Mouse (Mus musculus) liver, embryonic 12.5 days (tissue): ENCODE results near the gene Tmco4. TPM values are rescaled to one million over a fixed set of nuclear protein-coding genes. Genes with fewer than 3 reads are reported as not detected.
A peak's percentile ranks its signal among the peaks of the same experiment; 100 is the strongest.

Experiments used
- ATAC-seq: fragments of 200-750 bp; cut with Nextera tagmentation; 2 replicates; pipeline ENCODE4 v1.8.0; 2017; ENCODE audit warnings: moderate number of reproducible peaks, mild to moderate bottlenecking, moderate library complexity
- H3K27ac ChIP-seq: fragments of 300-500 bp; sonication (generic); 2 replicates; pipeline ENCODE4 v1.5.1; 2016; ENCODE audit warnings: mild to moderate bottlenecking
- H3K27me3 ChIP-seq: fragments of 300-500 bp; sonication (generic); replicated peaks from 2 replicates; pipeline ENCODE4 v1.6.1; 2016; ENCODE audit warnings: mild to moderate bottlenecking, moderate library complexity
- H3K36me3 ChIP-seq: fragments of 300-500 bp; sonication (generic); 2 replicates; pipeline ENCODE4 v1.6.1; 2016; ENCODE audit warnings: mild to moderate bottlenecking, moderate library complexity
- H3K4me1 ChIP-seq: fragments of 300-500 bp; sonication (generic); 2 replicates; pipeline ENCODE4 v1.6.1; 2016
- H3K4me2 ChIP-seq: fragments of 300-500 bp; sonication (generic); 2 replicates; pipeline ENCODE4 v1.6.1; 2016; ENCODE audit warnings: mild to moderate bottlenecking, moderate library complexity
- H3K4me3 ChIP-seq: fragments of 300-500 bp; sonication (generic); 2 replicates; pipeline ENCODE4 v1.5.1; 2016; ENCODE audit warnings: mild to moderate bottlenecking, moderate library complexity
- H3K9ac ChIP-seq: fragments of 300-500 bp; sonication (generic); 2 replicates; pipeline ENCODE4 v1.6.1; 2016; ENCODE audit warnings: mild to moderate bottlenecking, moderate library complexity
- H3K9me3 ChIP-seq: fragments of 300-500 bp; sonication (generic); replicated peaks from 2 replicates; pipeline ENCODE4 v1.6.1; 2016; ENCODE audit warnings: mild to moderate bottlenecking, moderate library complexity
- WGBS: fragments of 180-500 bp; shearing (Covaris S2); methylation state at CpG from one replicate; pipeline ENCODE4 v1.1.7; 2016; ENCODE audit not compliant: insufficient replicate concordance; 5-methylcytosine and 5-hydroxymethylcytosine counted together
- polyA plus RNA-seq: library from polyadenylated mRNA; unstranded; fragments of >200 nt; fragmentation: Nextera tagmentation; extraction: Ambion mirVana; gene quantifications from 2 replicates; pipeline ENCODE4 v1.2.1, GENCODE M21; 2016

The Tmco4 gene
- polyA plus RNA-seq, 1 experiment from 2014 or later: 2.5 TPM

DNA sequence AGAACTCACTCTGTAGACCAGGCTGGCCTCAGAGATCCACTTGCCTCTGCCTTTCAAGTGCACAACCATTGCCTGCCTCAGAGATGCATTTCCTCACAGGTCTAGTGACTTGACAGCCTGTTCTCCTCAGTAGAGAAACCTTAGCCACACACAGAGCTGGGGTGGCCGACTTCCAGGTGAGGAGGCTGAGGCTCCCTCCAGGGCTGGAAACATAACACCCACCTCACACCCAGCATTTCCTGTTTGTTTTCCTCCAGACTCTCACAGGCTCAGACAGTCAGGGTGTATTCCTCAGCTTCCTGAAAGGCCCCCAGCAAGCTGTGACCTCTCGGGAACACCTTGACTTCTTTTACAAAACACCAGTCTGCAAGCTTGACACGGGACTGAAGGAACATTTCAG lies 2.5 kb downstream of the Tmco4 start:
- Histone ChIP-seq H3K36me3 (no peaks in the 10 kb centered on the region), H3K27me3 (no peaks in the 10 kb centered on the region), H3K9ac (no peak overlapping the region), H3K9me3 (no peaks in the 10 kb centered on the region), H3K27ac (no peak overlapping the region), H3K4me2 (no peak overlapping the region), H3K4me3 (no peak overlapping the region), H3K4me1 (peaks cover 22% of the 10 kb centered on the region)
- no peak for ATAC-seq
- WGBS: 45% methylated on average over 3 of the region's 3 CpGs

DNA sequence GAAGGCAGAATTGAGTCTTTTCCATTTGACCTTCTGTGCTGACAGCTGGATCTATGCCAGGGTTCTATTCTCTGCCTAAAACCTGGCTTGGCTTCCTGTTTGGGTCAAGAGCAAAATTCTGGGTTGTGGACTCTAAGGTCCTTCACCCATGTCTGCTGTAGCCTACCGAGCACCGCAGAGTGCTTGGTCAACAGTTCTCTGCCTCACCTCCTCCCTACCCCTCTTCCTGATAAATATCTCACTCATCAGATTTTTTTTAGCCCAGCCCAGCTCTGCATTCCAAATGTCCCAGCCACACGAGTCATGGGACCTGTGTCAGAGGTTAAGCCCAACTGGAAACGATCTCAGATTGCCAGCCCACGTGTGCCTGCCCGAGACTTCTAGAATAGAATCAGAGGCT lies 3.4 kb downstream of the Tmco4 start:
- Histone ChIP-seq H3K4me1 (peaks cover 28% of the 10 kb centered on the region), H3K9me3 (no peaks in the 10 kb centered on the region), H3K9ac (no peak overlapping the region), H3K36me3 (no peaks in the 10 kb centered on the region), H3K4me3 (no peak overlapping the region), H3K4me2 (no peak overlapping the region), H3K27ac (no peak overlapping the region), H3K27me3 (no peaks in the 10 kb centered on the region)
- WGBS: 59% methylated on average over 6 of the region's 6 CpGs
- no peak for ATAC-seq

DNA sequence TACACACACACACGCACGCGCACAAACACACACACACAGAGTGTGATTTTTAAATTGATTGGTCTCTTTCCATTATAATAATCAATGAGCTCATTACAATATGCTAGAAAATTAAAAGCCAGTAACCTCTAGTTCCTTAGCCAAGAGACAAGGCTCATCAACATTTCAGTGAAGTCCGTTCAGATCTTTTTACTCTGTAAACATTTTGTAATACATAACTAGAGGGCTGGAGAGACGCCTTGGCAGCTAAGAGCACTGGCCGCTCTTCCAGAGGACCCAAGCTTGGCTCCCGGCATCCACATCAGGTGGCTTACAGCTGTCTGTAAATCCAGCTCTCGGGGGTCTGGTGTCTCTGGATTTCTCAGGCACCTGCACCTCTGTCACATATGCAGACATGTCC lies 7.3 kb downstream of the Tmco4 start:
- Histone ChIP-seq H3K4me2 (no peak overlapping the region), H3K4me1 (peaks cover 7% of the 10 kb centered on the region; the same call in 1 of the 2 replicates), H3K9me3 (no peaks in the 10 kb centered on the region), H3K4me3 (no peak overlapping the region), H3K27ac (no peak overlapping the region), H3K9ac (no peak overlapping the region), H3K36me3 (no peaks in the 10 kb centered on the region), H3K27me3 (no peaks in the 10 kb centered on the region)
- ATAC-seq: no peak
- 82% methylated on average over 8 of the region's 8 CpGs for WGBS

DNA sequence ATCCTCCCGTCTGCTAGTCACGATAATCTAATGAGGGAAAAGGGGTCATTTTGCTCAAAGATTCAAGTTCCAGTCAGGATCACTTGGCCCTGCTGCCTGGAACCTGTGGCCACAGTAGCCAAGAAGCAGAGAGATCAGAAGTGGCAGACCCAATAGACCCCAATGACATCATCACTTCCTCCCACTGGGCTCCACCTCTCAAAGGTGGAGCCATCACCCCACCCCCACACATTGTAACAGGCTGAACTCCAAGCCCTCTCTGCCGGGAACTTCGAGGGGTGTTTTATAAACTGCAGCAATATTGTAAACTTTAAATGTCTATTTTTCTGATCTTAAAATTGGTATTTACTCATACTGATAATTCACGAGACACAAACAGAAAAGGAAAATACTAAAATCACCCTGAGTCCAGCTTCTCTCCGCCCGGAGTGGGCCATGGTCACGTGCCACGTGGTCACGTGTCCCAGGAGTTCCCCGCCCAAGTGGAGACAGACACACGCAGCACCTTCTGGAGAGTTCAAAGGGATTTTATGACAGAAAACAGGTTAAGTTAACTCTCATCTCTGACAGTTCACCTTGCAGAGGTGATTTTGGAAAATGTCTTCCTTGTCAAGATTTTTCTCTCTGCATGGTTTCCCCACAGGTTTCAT lies 8.2 kb downstream of the Tmco4 start:
- no peaks in the 10 kb centered on the region for H3K9me3 ChIP-seq
- H3K27me3 ChIP-seq: no peaks in the 10 kb centered on the region
- H3K36me3 ChIP-seq: no peaks in the 10 kb centered on the region
- H3K9ac ChIP-seq: no peak overlapping the region
- no peak for ATAC-seq
- H3K27ac ChIP-seq: no peak overlapping the region
- no peak overlapping the region for H3K4me3 ChIP-seq
- WGBS: 15% methylated on average over 12 of the region's 12 CpGs
- peak overlapping the region; percentile 45 for H3K4me2 ChIP-seq
- peaks cover 7% of the 10 kb centered on the region; the same call in 1 of the 2 replicates for H3K4me1 ChIP-seq

DNA sequence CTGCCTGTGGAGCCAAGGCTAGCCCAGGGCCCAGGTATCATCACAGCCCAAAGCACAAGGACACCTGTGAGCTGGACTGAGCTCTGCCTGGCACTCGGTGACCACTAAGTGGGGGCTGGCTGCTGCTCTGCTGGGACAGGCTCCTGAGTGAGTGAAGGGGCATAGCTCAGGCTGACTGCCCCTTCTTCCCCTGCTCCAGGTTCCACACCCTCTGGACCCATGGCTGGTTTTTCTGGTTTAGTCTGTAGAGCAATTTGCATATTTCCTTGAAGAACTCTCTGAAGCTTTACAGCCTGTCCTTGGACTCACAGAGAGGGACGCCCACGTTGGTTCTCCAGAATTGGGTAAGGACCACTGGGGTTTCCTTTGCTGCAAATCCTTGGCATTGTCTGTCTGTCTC lies 10.7 kb downstream of the Tmco4 start:
- WGBS: 55% methylated on average over 3 of the region's 3 CpGs
- no peak overlapping the region for H3K9ac ChIP-seq
- peaks cover 7% of the 10 kb centered on the region; the same call in 1 of the 2 replicates for H3K4me1 ChIP-seq
- H3K27ac ChIP-seq: no peak overlapping the region
- H3K27me3 ChIP-seq: no peaks in the 10 kb centered on the region
- H3K9me3 ChIP-seq: no peaks in the 10 kb centered on the region
- ATAC-seq: no peak
- no peaks in the 10 kb centered on the region for H3K36me3 ChIP-seq
- H3K4me3 ChIP-seq: no peak overlapping the region
- no peak overlapping the region for H3K4me2 ChIP-seq

DNA sequence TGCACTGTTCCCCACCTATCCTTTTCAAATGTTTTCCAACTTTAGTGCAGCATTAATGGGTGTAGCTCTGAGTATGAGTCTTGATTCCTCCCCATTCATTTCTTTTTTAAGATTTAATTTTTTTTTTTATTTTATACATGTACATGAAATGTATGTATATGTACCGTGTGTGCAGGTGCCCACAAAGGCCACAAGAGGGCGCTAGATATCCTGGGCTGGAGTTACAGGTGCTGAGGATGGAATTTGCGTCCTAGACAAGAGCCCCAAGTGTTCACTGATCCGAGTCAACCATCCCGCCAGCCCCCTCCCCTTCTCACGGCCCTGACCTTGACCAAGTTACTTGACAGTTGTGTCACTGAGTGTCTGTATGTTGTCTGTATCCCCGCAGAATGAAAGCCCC lies 12.1 kb downstream of the Tmco4 start:
- no peak for ATAC-seq
- Histone ChIP-seq H3K4me3 (no peak overlapping the region), H3K4me1 (peaks cover 7% of the 10 kb centered on the region; the same call in 1 of the 2 replicates), H3K9me3 (no peaks in the 10 kb centered on the region), H3K9ac (no peak overlapping the region), H3K36me3 (no peaks in the 10 kb centered on the region), H3K27ac (no peak overlapping the region), H3K4me2 (no peak overlapping the region), H3K27me3 (no peaks in the 10 kb centered on the region)
- WGBS: 66% methylated on average over 7 of the region's 7 CpGs

DNA sequence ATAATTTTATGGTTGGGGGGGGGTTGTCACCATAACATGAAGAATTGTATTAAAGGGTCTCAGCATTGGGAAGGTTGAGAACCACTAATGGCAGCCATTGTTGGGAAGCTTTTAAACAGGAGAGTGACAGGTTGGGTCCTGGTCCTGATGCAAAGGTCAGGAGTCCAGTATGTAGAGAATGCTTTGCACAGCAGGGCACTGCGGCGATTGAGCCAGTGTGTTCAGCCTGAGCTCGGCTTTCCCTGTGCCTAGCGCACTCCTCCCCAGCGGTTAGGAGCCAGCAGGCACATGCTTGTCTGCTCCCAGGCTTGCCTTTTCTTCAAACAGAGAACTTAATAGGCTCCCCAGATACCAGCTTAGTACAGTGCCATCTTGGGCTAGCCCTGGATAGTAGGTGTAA lies 13.6 kb downstream of the Tmco4 start:
- H3K4me3 ChIP-seq: no peak overlapping the region
- H3K27me3 ChIP-seq: no peaks in the 10 kb centered on the region
- no peak overlapping the region for H3K9ac ChIP-seq
- 75% methylated on average over 5 of the region's 5 CpGs for WGBS
- H3K4me1 ChIP-seq: no peaks in the 10 kb centered on the region
- H3K4me2 ChIP-seq: no peak overlapping the region
- ATAC-seq: peak; percentile 40
- H3K27ac ChIP-seq: no peak overlapping the region
- H3K9me3 ChIP-seq: no peaks in the 10 kb centered on the region
- H3K36me3 ChIP-seq: no peaks in the 10 kb centered on the region

DNA sequence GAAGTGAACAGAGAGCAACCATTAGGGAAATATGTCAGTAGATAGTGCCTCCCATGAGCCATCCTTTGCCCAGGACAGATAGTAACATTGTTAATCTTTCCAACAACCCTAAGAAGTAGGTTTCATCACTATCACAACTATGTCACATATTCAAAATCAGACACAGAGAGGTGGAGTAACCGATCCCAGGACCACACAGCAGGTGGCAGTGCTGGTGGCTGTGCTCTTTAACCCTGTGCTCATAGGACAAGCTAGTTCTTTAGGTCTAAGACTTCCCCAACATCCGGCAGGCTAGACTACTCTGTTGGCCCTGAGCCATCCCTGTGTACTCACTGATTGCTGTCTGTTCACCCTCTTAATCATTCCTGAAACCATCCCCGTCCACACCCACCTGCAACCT lies 21.7 kb downstream of the Tmco4 start:
- ATAC-seq: no peak
- Histone ChIP-seq H3K4me3 (no peak overlapping the region), H3K4me2 (no peak overlapping the region), H3K4me1 (no peaks in the 10 kb centered on the region), H3K27me3 (no peaks in the 10 kb centered on the region), H3K27ac (no peak overlapping the region), H3K36me3 (no peaks in the 10 kb centered on the region), H3K9ac (no peak overlapping the region), H3K9me3 (no peaks in the 10 kb centered on the region)
- 70% methylated on average over 3 of the region's 3 CpGs for WGBS

DNA sequence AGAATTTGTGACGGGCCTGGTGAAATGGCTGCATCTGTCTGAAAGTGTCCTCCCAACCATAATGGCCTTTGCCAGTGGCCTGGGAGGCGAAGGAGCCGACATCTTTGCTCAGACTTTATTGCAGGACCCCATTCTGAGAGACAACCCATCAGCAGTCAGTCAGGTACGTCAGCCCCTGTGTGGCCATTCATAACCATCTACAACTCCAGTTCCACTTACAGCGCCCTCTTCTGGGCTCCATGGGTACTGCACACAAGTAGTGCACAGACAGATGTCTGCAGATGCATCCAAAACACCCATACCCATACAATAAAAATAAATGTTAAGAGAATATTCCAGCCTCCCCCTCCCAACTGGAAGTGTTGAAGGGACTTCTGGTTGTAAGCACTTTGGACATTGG lies 23.7 kb downstream of the Tmco4 start:
- 64% methylated on average over 5 of the region's 5 CpGs for WGBS
- no peak for ATAC-seq
- no peak overlapping the region for H3K4me2 ChIP-seq
- no peaks in the 10 kb centered on the region for H3K9me3 ChIP-seq
- no peaks in the 10 kb centered on the region for H3K27me3 ChIP-seq
- H3K9ac ChIP-seq: no peak overlapping the region
- H3K36me3 ChIP-seq: no peaks in the 10 kb centered on the region
- no peak overlapping the region for H3K27ac ChIP-seq
- no peak overlapping the region for H3K4me3 ChIP-seq
- 0 out of 2 replicates have a peak, but pooled peaks cover 2% of the 10 kb centered on the region for H3K4me1 ChIP-seq

DNA sequence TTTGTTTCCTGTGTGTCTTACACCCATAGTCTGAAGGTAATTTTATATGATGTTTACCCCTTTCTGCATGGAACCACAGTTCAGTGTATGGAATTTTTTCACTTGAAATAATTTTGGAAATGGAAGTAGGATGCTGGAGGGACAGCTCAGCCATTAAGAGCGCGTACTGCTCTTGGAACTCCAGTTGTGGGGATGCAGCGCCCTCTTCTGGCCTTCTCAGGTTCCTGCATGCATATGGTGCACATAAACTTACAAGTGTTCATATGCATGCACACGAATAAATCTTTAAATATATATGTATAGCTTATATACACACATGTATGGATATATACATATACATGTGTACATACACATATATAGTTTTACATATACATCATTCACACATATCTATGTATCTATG lies 24.4 kb downstream of the Tmco4 start:
- Histone ChIP-seq H3K4me1 (0 out of 2 replicates have a peak, but pooled peaks cover 3% of the 10 kb centered on the region), H3K4me3 (no peak overlapping the region), H3K27me3 (no peaks in the 10 kb centered on the region), H3K9ac (no peak overlapping the region), H3K9me3 (no peaks in the 10 kb centered on the region), H3K36me3 (no peaks in the 10 kb centered on the region), H3K27ac (no peak overlapping the region), H3K4me2 (no peak overlapping the region)
- WGBS: 59% methylated on average over 4 of the region's 4 CpGs
- ATAC-seq: no peak

DNA sequence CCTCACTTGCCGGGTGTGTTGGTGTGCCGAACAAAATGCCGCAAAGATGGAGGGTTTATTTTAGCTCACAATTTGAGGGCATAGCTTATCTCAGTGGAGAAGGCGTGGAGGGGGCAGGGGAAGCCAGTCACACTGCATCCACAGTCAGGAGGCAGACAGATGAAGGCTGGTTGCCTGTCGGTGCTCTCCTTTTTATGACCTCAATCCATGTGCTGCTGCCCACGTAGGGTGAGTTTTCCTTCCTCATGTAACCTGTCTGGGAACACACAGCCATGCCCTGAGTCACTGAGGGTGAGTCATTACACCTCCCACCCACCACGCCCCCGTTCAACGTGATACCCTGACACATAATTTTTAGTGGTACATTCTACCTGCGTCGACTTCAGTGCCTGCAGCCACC lies 25.9 kb downstream of the Tmco4 start:
- no peak overlapping the region for H3K27ac ChIP-seq
- no peak overlapping the region for H3K9ac ChIP-seq
- WGBS: 59% methylated on average over 11 of the region's 11 CpGs
- H3K4me1 ChIP-seq: 0 out of 2 replicates have a peak, but pooled peaks cover 3% of the 10 kb centered on the region
- H3K27me3 ChIP-seq: no peaks in the 10 kb centered on the region
- no peak for ATAC-seq
- no peak overlapping the region for H3K4me2 ChIP-seq
- no peak overlapping the region for H3K4me3 ChIP-seq
- no peaks in the 10 kb centered on the region for H3K36me3 ChIP-seq
- H3K9me3 ChIP-seq: no peaks in the 10 kb centered on the region

DNA sequence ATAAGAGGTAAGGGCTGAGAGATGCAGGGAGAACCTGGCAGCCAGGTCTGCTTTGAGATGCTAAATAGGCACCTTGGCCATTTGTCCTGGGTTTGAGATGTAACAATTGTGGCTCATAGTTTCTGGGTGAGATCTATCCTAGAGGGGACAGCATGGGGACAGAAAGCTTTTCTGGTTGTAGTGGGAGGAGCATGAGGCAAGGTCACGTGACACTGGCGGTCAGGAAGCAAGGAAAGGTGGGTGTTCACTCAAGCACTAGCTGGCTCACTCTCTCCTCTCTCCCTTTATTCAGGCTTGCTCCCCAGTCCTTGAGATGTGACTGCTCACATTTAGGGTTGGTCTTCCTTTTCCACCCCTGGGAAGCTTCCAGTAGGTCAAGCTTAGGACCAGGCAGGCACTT lies 28.3 kb downstream of the Tmco4 start:
- 37% methylated on average over 2 of the region's 2 CpGs for WGBS
- Histone ChIP-seq H3K4me2 (no peak overlapping the region), H3K4me1 (0 out of 2 replicates have a peak, but pooled peaks cover 3% of the 10 kb centered on the region), H3K9me3 (no peaks in the 10 kb centered on the region), H3K9ac (no peak overlapping the region), H3K27ac (no peak overlapping the region), H3K36me3 (no peaks in the 10 kb centered on the region), H3K4me3 (no peak overlapping the region), H3K27me3 (no peaks in the 10 kb centered on the region; the same call in 1 of the 2 replicates)
- no peak for ATAC-seq

DNA sequence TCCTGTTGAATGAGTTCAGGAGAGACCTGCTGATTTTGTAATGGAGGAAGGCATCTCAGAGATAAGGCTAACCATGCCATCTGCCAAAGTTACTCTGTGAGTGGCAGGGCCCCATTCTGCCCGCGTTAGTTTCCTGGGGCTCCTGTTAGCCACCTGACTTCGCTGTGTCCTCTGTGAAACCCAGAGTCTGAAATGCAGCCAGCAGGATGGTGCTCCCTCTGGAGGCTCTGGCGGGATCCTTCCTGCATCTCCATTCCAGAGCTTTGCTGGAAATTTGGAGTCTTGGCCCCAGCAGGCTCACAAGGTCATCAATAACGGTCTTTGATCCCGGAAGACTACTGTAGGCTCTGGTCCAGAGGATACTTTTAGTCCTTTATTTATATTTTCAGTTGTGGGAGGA lies 28.7 kb downstream of the Tmco4 start:
- Histone ChIP-seq H3K9me3 (no peaks in the 10 kb centered on the region), H3K27me3 (no peaks in the 10 kb centered on the region; the same call in 1 of the 2 replicates), H3K4me3 (no peak overlapping the region), H3K4me1 (0 out of 2 replicates have a peak, but pooled peaks cover 3% of the 10 kb centered on the region), H3K9ac (no peak overlapping the region), H3K27ac (no peak overlapping the region), H3K36me3 (no peaks in the 10 kb centered on the region), H3K4me2 (no peak overlapping the region)
- 19% methylated on average over 6 of the region's 6 CpGs for WGBS
- ATAC-seq: no peak
